Mouse (Mus musculus): ENCODE results near the gene Carm1. TPM values are rescaled to one million over a fixed set of nuclear protein-coding genes. Genes with fewer than 3 reads are reported as not detected.

Gene Carm1
- polyA plus RNA-seq, 1 experiment from 2014 or later: 27.6 TPM

- Histone ChIP-seq H3K36me3 (ENCODE audit: inconsistent target) (no peaks in the 10 kb centered on the region), H3K4me3 (ENCODE audit: inconsistent target) (no peak overlapping the region), H3K27ac (no peak overlapping the region), H3K79me2 (ENCODE audit: inconsistent target) (peaks cover 100% of the 10 kb centered on the region)
- WGBS (ENCODE audit: missing documents): 71% methylated on average over 5 of the region's 5 CpGs
Measured at GRCm38 (mm10) chr9:21627145-21627795, 80.6 kb downstream of the Carm1 start.

GRCm38 (mm10) chr9:21630673-21631072 lies 84.0 kb downstream of the Carm1 start:
- H3K79me2 ChIP-seq (ENCODE audit: inconsistent target): peaks cover 97% of the 10 kb centered on the region
- H3K27ac ChIP-seq: no peak overlapping the region
- peaks cover 31% of the 10 kb centered on the region; the same call in 1 of the 2 replicates for H3K36me3 ChIP-seq (ENCODE audit: inconsistent target)
- 80% methylated on average over 3 of the region's 3 CpGs for WGBS (ENCODE audit: missing documents)
- H3K4me3 ChIP-seq (ENCODE audit: inconsistent target): no peak overlapping the region

GRCm38 (mm10) chr9:21633106-21633505 lies 86.4 kb downstream of the Carm1 start:
- no peak overlapping the region for H3K27ac ChIP-seq
- no peak overlapping the region for H3K4me3 ChIP-seq (ENCODE audit: inconsistent target)
- peaks cover 55% of the 10 kb centered on the region for H3K36me3 ChIP-seq (ENCODE audit: inconsistent target)
- peaks cover 73% of the 10 kb centered on the region for H3K79me2 ChIP-seq (ENCODE audit: inconsistent target)
- 98% methylated on average over 3 of the region's 3 CpGs for WGBS (ENCODE audit: missing documents)

- H3K27ac ChIP-seq: no peak overlapping the region
- peaks cover 48% of the 10 kb centered on the region for H3K79me2 ChIP-seq (ENCODE audit: inconsistent target)
- peaks cover 79% of the 10 kb centered on the region for H3K36me3 ChIP-seq (ENCODE audit: inconsistent target)
- no peak overlapping the region for H3K4me3 ChIP-seq (ENCODE audit: inconsistent target)
- WGBS (ENCODE audit: missing documents): 100% methylated on average over 4 of the region's 7 CpGs
Measured at GRCm38 (mm10) chr9:21635639-21636038, 88.9 kb downstream of the Carm1 start.

- no peak overlapping the region for H3K27ac ChIP-seq
- WGBS (ENCODE audit: missing documents): 95% methylated on average over 11 of the region's 11 CpGs
- H3K36me3 ChIP-seq (ENCODE audit: inconsistent target): peaks cover 99% of the 10 kb centered on the region
- H3K4me3 ChIP-seq (ENCODE audit: inconsistent target): no peak overlapping the region
- peaks cover 14% of the 10 kb centered on the region; the same call in 1 of the 2 replicates for H3K79me2 ChIP-seq (ENCODE audit: inconsistent target)
Measured at GRCm38 (mm10) chr9:21639031-21639430, 92.3 kb downstream of the Carm1 start.

Other genes starting within 250 kb of the Carm1 start
- gene Ap1m2, start 234.6 kb upstream of the Carm1 start, polyA plus RNA-seq (2018): not detected in 3 replicates
- 23.3 to 39.4 TPM (median 32.8 TPM) in 3 replicates for gene Slc44a2, start 226.2 kb upstream of the Carm1 start, polyA plus RNA-seq (2018)
- gene Ilf3, start 179.0 kb upstream of the Carm1 start, polyA plus RNA-seq (2018): 35.3 to 40.5 TPM (median 35.7 TPM) in 3 replicates
- 6.1 to 12.6 TPM (median 9.4 TPM) in 3 replicates for gene Qtrt1, start 135.1 kb upstream of the Carm1 start, polyA plus RNA-seq (2018)
- gene Dnm2, start 122.0 kb upstream of the Carm1 start, polyA plus RNA-seq (2018): 101 to 145 TPM (median 112 TPM) in 3 replicates
- 5.5 to 16.0 TPM (median 11.8 TPM) in 3 replicates for gene Tmed1, start 36.6 kb upstream of the Carm1 start, polyA plus RNA-seq (2018)
- 88.5 to 191 TPM (median 116 TPM) in 3 replicates for gene AB124611, start 20.7 kb upstream of the Carm1 start, polyA plus RNA-seq (2018)
- 15.8 to 21.9 TPM (median 21.2 TPM) in 3 replicates for gene Timm29, start 45.8 kb downstream of the Carm1 start, polyA plus RNA-seq (2018)
- gene Yipf2, start 45.9 kb downstream of the Carm1 start, polyA plus RNA-seq (2018): 6.9 to 12.2 TPM (median 7.4 TPM) in 3 replicates
- gene Smarca4, start 69.3 kb downstream of the Carm1 start, polyA plus RNA-seq (2018): 55.9 to 76.6 TPM (median 68.5 TPM) in 3 replicates
- gene Ldlr, start 176.6 kb downstream of the Carm1 start, polyA plus RNA-seq (2018): 29.9 to 80.2 TPM (median 62.2 TPM) in 3 replicates
- 0.45 to 5.8 TPM (median 3.0 TPM) in 3 replicates for gene Spc24, start 213.4 kb downstream of the Carm1 start, polyA plus RNA-seq (2018)